Mouse (Mus musculus) lung, adult 2 months (tissue): Measurements from ENCODE around the gene Gdf2.

Experiments
- CTCF ChIP-seq: fragments of 200-500 bp; IDR thresholded peaks from 2 replicates; pipeline ENCODE4 v1.5.1; 2011; ENCODE audit warnings: mild to moderate bottlenecking, low read length, control low read depth; ENCODE audit not compliant: insufficient read depth
- POLR2A ChIP-seq: fragments of 200-500 bp; IDR thresholded peaks from 2 replicates; pipeline ENCODE4 v1.6.1; 2011; ENCODE audit warnings: low read depth, mild to moderate bottlenecking, control low read depth, low read length, borderline replicate concordance; ENCODE audit errors: extremely low read depth

- TF ChIP-seq CTCF (no peak), POLR2A (no peak)
These were observed at the start of gene Gdf2 for GRCm38 (mm10) chr14:33940739-33941138.
